Mouse (Mus musculus) c-Kit-positive CD71-positive TER-119-negative erythroid progenitor cells, embryonic 14.5 days (primary cell): ENCODE measurements at regions not wholly inside any gene's neighbourhood (a gene's known extent, or its start where the extent isn't known, plus 50 kb on each side); places are given as distances from the start of the nearest gene placed in this dataset.

Source experiments
- DNase-seq: peaks from one replicate; pipeline ENCODE4 v3.0.0-alpha.2; 2013; ENCODE audit warnings: low read depth

DNA sequence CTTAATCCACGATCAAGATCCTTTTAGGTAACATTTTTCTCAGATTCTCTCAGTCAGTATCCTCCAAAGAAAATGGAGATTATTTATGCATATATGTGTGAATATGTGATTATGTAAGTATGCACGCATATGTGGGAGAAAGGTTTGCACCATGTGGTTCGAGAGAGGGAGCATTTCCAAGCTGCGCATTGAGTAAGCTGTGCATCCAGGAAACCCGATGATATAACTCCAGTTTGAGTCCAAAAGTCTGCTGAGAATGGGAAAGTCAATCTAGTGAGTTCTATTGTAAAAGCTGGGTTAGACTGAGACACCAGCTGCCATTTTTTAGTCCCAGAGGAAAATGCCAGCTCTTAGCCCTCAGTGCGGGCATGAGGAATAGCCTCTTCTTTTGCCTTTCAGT is 89.9 kb upstream of the Krr1 start:
- no peak for DNase-seq

GRCm38 (mm10) chr10:111884701-111885100 is 87.8 kb upstream of the Krr1 start:
- no peak for DNase-seq

GRCm38 (mm10) chr10:111889111-111889510 is 83.4 kb upstream of the Krr1 start:
- DNase-seq = no peak

DNA sequence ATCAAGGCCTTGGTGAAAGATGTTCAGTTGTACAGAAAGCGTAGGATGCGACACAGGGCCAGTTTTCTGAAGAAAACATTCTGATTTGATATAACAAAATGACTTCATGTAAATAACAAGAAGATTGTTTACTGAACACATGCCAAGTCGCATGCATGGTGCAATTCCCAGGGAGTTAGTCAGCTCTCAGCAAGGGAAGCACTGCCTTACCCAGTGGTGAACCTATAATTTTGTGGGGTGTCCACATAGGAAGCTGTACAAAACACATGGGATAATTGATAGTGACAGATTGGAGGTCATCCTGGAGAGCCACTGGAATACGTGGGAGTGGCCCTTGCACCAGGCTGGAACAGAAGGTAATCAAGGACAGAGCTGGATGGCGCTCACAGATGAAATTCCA is 79.0 kb upstream of the Krr1 start:
- DNase-seq = no peak

DNA sequence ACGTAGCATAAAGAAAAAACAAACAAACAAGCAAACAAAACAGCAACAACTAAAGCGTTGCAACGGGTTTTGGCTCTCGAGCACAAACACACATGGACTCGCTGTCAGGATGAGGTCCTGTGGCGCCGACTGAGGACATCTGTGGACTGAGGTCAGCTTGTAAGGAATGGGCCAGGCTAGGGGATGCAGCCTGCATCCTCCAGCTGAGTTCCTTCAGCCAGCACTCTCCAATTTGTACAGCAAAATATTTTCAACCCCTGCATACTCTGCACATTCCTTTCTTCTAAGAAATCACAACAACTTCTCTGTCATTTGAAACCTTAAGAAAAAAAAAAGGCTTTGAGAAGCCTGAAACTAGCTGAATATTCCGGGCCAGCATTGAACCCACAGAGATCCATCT is 78.5 kb upstream of the Krr1 start:
- DNase-seq = no peak

DNA sequence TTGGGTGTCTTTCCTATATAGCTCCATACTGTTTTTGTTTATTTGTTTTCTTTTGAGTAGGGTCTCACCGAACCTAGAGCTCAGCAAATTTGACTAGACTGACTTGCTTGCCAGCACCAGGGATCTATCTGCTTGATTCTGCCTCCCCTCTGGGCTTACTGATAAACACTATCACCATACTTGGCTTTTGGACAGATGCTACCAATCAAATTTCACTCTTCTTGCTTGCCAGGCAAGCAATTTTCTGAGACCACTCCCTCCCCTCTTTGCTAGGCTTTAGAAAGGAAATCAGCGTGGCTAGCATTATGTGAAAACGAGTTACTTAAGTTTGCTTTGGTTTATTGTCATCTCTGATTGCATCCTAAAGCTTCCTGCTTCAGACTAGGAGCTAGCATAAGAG is 75.1 kb upstream of the Krr1 start:
- DNase-seq = no peak

- DNase-seq = no peak
These were observed 71.4 kb upstream of the Krr1 start for GRCm38 (mm10) chr10:111900723-111901716.

GRCm38 (mm10) chr10:111903956-111904355 is 68.5 kb upstream of the Krr1 start:
- DNase-seq = no peak

GRCm38 (mm10) chr10:111907836-111908235 is 64.6 kb upstream of the Krr1 start:
- DNase-seq = no peak

- DNase-seq = no peak
These were observed 59.9 kb upstream of the Krr1 start for GRCm38 (mm10) chr10:111912561-111912960.

DNA sequence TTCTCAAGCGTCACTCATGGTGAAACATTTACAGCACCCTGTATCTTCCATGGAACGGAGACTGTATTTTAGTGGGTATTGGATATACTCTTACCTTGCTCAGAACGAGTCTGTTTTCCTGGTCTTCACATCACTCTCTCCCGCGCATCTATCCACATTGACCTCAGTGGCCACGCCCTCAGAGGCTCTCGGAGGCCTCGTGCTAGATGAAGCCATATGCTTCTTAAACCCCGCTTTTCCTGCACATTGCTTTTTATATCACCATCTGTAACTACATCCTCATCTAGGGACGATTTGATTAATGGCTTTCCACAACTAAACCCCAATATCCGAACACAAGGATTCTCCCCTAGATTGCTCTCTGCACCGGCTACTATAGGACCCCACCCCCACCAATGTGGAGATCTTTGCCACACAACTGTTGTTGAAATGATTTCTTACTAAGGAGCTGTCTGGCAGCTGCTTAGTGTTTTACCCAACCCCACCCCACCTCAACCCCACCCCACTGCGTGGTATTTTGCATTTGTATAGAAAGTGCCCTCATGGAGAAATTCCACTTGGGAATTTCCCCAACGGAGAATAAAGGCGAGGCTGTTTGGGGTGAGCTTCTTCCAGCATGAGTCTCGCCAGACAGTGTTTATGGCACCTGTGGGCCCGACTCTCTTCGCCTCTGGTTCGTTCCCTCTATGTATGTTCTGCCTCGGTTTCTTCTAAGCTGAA is 59.2 kb upstream of the Krr1 start:
- no peak for DNase-seq

GRCm38 (mm10) chr10:111914231-111914630 is 58.2 kb upstream of the Krr1 start:
- no peak for DNase-seq

DNA sequence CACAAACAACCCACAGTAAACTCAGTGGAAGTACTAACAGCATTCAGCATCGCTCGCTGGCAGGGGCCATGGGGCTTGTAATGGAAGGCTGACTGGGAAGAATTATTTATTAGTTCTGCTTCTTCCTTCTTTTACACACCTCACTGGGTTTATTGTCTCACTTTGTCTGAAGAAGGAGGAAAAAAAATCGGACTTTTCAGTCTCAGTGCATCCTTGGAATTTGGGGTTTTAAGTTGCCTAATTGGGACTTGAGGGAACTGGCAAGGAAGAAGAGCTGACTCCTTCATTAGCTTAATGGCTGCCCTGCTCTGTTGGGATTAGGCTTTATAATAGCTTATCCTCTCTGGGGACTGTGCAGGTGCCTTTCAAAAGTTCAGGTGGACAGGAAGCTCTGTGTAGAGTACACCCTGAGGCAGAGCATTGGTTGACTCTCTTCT is 54.4 kb upstream of the Krr1 start:
- DNase-seq = no peak

GRCm38 (mm10) chr10:111919475-111919874 is 53.0 kb upstream of the Krr1 start:
- peak; percentile 33 for DNase-seq

- no peak for DNase-seq
These were observed 51.0 kb upstream of the Krr1 start for GRCm38 (mm10) chr10:111921492-111921891.
